Mouse (Mus musculus) gastrocnemius, adult 2 months (tissue): ENCODE results near the gene Tomm40. TPM values are rescaled to one million over a fixed set of nuclear protein-coding genes. Genes with fewer than 3 reads are reported as not detected.

Experiments used
- DNase-seq: peaks from one replicate; pipeline ENCODE4 v3.0.0; 2022
- H3K27ac ChIP-seq: fragments of 200-600 bp; 2 replicates; pipeline ENCODE4 v1.8.1; 2022; ENCODE audit warnings: mild to moderate bottlenecking
- H3K4me3 ChIP-seq: fragments of 200-600 bp; 2 replicates; pipeline ENCODE4 v1.8.1; 2022; ENCODE audit warnings: mild to moderate bottlenecking, moderate library complexity
- CTCF ChIP-seq: fragments of 200-600 bp; IDR thresholded peaks from 2 replicates; pipeline ENCODE4 v1.8.1; 2022; ENCODE audit warnings: antibody characterized with exemption, mild to moderate bottlenecking, moderate library complexity
- intact Hi-C: fragments of 180-260 bp; cut with DNase I; formaldehyde crosslinking; loops from one replicate; pipeline ENCODE4 v1.15.1; 2025
- long read RNA-seq, 2 experiments: library from polyadenylated mRNA; stranded (forward); transcript quantifications; one replicate each; pipeline ENCODE4 v2.0.0; 2021
- total RNA-seq, 2 experiments: library from RNA; stranded (reverse); gene quantifications; 2 replicates each; pipeline ENCODE4 v1.2.3; 2021

The Tomm40 gene
- 10 to 100 TPM; 41.0 to 52.4 TPM for total RNA-seq
- long read RNA-seq, experiment 1, transcript Tomm40-202 (10 exons, 1,577 nt): major isoform, 118 of 131 reads
- long read RNA-seq, experiment 1, transcript Tomm40-201 (9 exons, 1,646 nt): minor isoform, 8 of 131 reads
- long read RNA-seq, experiment 1, partial matches to known transcripts: 0 of 131 reads
- long read RNA-seq, experiment 1, other reads (novel, unspliced or antisense): 5 of 131 reads
- long read RNA-seq, experiment 2, transcript Tomm40-202 (10 exons, 1,577 nt): major isoform, 107 of 133 reads
- long read RNA-seq, experiment 2, transcript Tomm40-201 (9 exons, 1,646 nt): minor isoform, 14 of 133 reads
- long read RNA-seq, experiment 2, partial matches to known transcripts: 1 of 133 reads
- long read RNA-seq, experiment 2, other reads (novel, unspliced or antisense): 11 of 133 reads

GRCm38 (mm10) chr7:19715239-19716054, at the start of gene Tomm40:
TSS of gene Tomm40 (minus strand) at chr7:19715438.
- peak; percentile 99 for DNase-seq
- H3K4me3 ChIP-seq: peak within 1 kb of the TSS; percentile 100
- peak within 1 kb of the TSS; percentile 93 for H3K27ac ChIP-seq
- TF ChIP-seq CTCF: no peak
- intact Hi-C loops: loop anchor here (2.0 kb wide), 1 partner anchor 33 kb away; no protein-coding TSS in a partner anchor

GRCm38 (mm10) chr7:19764581-19764980, 49.3 kb upstream of the Tomm40 start:
- Histone ChIP-seq H3K4me3 (peak overlapping the region; percentile 5), H3K27ac (peak overlapping the region; percentile 76)
- DNase-seq: peak; percentile 31
- no peak for TF ChIP-seq CTCF
- intact Hi-C loops: no loop called here

GRCm38 (mm10) chr7:19763829-19764477, 48.7 kb upstream of the Tomm40 start:
- peak; percentile 47 for DNase-seq
- Histone ChIP-seq H3K27ac (peak overlapping the region; percentile 76), H3K4me3 (peak overlapping the region; percentile 5)
- intact Hi-C loops: no loop called here
- TF ChIP-seq CTCF: no peak

- DNase-seq: no peak
- TF ChIP-seq CTCF: no peak
- Histone ChIP-seq H3K4me3 (no peak overlapping the region), H3K27ac (no peak overlapping the region)
- intact Hi-C loops: no loop called here
Observed at GRCm38 (mm10) chr7:19762283-19762682, 47.0 kb upstream of the Tomm40 start.

GRCm38 (mm10) chr7:19760021-19760420, 44.8 kb upstream of the Tomm40 start:
- H3K27ac ChIP-seq: peak overlapping the region; percentile 49; the same call in 1 of the 2 replicates
- peak; percentile 30 for DNase-seq
- intact Hi-C loops: no loop called here
- no peak overlapping the region for H3K4me3 ChIP-seq
- TF ChIP-seq CTCF: no peak

GRCm38 (mm10) chr7:19758623-19759022, 43.4 kb upstream of the Tomm40 start:
- TF ChIP-seq CTCF: no peak
- Histone ChIP-seq H3K27ac (peak overlapping the region; percentile 54), H3K4me3 (no peak overlapping the region)
- intact Hi-C loops: no loop called here
- DNase-seq: no peak

GRCm38 (mm10) chr7:19755851-19756786, 40.9 kb upstream of the Tomm40 start:
- intact Hi-C loops: no loop called here
- peak; percentile 94 for DNase-seq
- no peak for TF ChIP-seq CTCF
- peak overlapping the region; percentile 93 for H3K27ac ChIP-seq
- peak overlapping the region; percentile 66 for H3K4me3 ChIP-seq

- Histone ChIP-seq H3K4me3 (peak overlapping the region; percentile 66), H3K27ac (peak overlapping the region; percentile 93)
- peak; percentile 43 for TF ChIP-seq CTCF
- intact Hi-C loops: no loop called here
- DNase-seq: no peak
Observed at GRCm38 (mm10) chr7:19755008-19755407, 39.8 kb upstream of the Tomm40 start.

GRCm38 (mm10) chr7:19754065-19754464, 38.8 kb upstream of the Tomm40 start:
- intact Hi-C loops: loop anchor here (5.0 kb wide), 1 partner anchor 88 kb away; no protein-coding TSS in a partner anchor
- peak overlapping the region; percentile 93 for H3K27ac ChIP-seq

GRCm38 (mm10) chr7:19753587-19753986, 38.3 kb upstream of the Tomm40 start:
- H3K27ac ChIP-seq: peak overlapping the region; percentile 93
- intact Hi-C loops: loop anchor here (2.0 to 5.0 kb wide), 2 partner anchors 29 to 89 kb away; no protein-coding TSS in a partner anchor
- no peak for TF ChIP-seq CTCF
- H3K4me3 ChIP-seq: no peak overlapping the region
- peak; percentile 60 for DNase-seq

More at GRCm38 (mm10) chr7:19754065-19754464, 38.8 kb upstream of the Tomm40 start:
- no peak for DNase-seq
- no peak overlapping the region for H3K4me3 ChIP-seq
- TF ChIP-seq CTCF: no peak

- no peak overlapping the region; the same call in 1 of the 2 replicates for H3K27ac ChIP-seq
- intact Hi-C loops: loop anchor here (2.0 to 5.0 kb wide), 2 partner anchors 30 to 90 kb away; no protein-coding TSS in a partner anchor
Observed at GRCm38 (mm10) chr7:19752652-19753051, 37.4 kb upstream of the Tomm40 start.

More at GRCm38 (mm10) chr7:19752652-19753051, 37.4 kb upstream of the Tomm40 start:
- H3K4me3 ChIP-seq: no peak overlapping the region
- DNase-seq: no peak
- TF ChIP-seq CTCF: peak; percentile 63
